Mouse (Mus musculus) small intestine, adult 10 weeks (tissue): ENCODE measurements around the gene Prc1. TPM values are rescaled to one million over a fixed set of nuclear protein-coding genes. Genes with fewer than 3 reads are reported as not detected.

ENCODE experiments used
- polyA plus RNA-seq: library from polyadenylated mRNA; stranded (reverse); fragments of 350-450 nt; fragmentation: Illumina TruSeq; extraction: RNeasy Lipid Tissue Mini Kit (QIAGEN cat#74804); gene quantifications from one replicate; pipeline ENCODE4 v1.2.3, GENCODE M21; 2014; ENCODE audit warnings: low replicate concordance

Prc1 gene
- polyA plus RNA-seq: 28.1 TPM

DNA sequence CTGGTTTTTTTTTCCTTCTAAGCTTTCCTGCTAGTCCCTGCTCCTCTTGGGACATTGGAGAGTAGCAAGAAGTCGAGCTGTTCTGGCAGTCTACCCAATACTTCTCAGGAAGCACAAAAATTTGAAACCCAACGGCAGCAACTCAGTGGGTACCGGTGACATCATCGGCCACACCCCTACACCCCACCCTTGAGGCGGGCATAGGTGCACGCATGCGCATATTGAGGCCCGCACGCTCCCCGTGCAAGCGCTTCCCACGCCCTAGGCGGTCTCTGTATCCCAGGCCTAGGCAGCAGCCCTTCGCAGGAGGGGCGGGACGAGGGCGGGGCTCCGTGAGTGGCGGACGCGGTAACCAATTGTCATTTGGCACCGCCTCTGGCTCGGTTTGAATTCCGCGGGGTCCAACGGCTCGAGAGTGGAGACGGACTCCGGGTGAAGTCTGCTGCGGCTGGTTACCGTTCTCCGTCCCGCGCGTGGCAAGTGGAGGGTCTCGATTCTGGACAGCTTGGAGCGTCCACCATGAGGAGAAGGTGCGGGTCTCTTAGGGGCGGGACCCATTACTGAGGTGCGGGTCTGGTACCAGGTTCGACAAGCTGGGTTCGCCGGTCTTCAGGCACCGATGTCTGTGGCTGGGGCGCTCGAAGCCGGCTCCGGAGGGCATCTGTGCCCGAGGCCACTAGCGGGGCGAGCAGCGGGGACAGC lies at the start of gene Prc1:
Gene Prc1 (plus strand): TSS at position 389 of the 702 bp plus-strand sequence.

DNA sequence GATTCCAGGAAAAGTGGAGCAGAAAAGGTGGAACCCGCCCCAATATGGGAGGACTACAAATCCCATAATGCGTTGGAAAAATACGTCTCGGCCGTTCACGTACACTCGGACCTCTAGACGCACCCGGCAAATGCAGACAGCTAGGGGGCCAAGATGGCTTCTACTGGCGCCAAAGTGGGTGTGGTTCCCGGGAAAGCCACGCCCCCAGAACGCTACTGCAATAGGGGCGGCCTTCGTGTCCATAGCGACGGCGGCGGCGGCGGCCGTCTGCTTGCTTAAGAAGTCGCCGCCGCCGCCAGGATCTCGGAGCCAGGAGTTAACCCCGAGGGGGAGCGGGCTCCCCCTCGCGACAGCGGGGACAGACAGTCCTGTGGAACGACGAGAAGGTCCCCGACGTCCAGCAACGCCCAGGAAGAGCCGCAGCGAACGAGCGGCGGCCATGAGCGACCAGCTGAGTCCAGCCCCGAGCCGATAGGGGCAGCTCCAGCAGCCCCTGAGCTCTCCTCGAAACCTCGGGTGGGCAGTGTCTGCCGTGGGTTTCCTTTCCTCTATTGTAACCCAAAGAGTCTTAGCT lies 48.0 kb upstream of the Prc1 start, which contains the start of gene Ttll13:
Gene Ttll13 (plus strand): TSS at position 229 of the 574 bp plus-strand sequence.

DNA sequence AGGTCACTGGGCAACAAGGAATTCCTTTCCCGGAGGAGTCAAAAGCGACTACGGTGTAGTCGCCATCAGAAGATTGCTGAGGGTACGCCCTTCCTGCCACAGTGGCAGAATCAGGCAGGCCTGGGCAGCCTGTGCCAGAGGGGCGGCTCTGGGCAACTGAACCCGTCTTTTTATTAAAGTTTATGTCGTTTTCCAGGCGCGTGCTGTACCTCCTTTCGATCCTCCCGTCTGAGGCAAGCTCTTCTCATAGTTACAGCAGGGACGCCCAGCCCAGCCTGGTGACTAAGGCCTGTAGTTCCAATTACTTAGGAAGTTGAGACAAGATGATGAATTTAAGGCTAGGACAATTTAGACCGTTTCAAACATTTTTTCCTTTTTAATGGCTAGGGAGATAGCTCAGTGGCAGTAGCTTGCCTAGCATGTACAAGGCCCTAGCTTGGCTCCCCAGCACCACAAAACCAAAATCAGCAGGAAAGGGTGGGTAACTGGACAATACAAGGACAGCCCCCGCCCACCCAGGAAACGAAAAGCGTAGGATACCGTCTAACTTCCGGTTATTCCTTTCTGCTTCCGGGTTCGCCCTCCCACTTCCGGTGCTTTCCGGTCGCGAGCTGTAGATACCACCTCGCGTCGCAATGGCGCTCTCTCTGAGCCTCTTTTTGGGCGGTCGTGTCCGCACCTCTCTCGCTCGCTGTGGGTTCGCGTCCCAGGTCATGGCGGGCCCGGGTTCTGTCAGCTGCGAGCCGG lies 33.5 kb upstream of the Prc1 start, which contains the start of gene Ngrn:
Gene Ngrn (plus strand): TSS at position 591 of the 747 bp plus-strand sequence.

DNA sequence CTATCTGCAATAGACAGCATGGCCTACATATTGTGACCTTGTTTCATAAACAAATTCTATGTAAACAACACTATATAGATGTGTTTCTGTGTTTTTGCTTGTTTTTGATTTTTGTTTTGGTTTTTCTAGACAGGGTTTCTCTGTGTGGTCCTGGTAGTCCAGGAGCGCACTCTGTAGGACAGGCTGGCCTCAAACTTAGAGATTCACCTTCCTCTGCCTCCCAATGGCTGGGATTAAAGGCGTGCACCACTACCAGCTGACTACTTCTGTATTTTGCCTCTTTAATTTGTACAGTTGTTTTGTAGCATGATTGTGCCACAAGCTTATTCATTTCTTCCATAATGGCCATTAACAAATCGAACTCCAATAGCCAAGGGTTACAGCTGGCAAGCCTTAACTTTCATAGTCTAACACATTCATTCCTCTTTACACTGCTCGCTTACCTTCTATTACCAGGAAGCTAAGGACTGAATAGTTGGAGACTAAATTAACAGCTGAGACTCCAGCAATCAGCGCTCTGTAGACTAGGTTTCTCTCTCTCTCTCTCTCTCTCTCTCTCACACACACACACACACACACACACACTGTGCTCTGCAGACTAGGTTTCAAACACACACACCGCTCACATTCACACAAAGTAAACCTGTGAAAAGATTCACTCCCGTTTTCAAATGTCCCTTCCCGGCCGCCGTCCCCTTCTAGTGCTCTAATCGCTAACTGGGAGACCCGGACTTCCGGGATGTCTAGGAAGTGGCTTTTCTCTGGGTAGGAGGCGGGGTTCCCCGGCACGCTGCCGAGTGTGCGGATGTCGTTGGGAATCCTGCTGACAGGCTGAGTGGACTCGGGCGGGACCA lies 25.1 kb upstream of the Prc1 start, which contains the start of gene Vps33b:
Gene Vps33b (plus strand): TSS at position 753 of the 854 bp plus-strand sequence.

DNA sequence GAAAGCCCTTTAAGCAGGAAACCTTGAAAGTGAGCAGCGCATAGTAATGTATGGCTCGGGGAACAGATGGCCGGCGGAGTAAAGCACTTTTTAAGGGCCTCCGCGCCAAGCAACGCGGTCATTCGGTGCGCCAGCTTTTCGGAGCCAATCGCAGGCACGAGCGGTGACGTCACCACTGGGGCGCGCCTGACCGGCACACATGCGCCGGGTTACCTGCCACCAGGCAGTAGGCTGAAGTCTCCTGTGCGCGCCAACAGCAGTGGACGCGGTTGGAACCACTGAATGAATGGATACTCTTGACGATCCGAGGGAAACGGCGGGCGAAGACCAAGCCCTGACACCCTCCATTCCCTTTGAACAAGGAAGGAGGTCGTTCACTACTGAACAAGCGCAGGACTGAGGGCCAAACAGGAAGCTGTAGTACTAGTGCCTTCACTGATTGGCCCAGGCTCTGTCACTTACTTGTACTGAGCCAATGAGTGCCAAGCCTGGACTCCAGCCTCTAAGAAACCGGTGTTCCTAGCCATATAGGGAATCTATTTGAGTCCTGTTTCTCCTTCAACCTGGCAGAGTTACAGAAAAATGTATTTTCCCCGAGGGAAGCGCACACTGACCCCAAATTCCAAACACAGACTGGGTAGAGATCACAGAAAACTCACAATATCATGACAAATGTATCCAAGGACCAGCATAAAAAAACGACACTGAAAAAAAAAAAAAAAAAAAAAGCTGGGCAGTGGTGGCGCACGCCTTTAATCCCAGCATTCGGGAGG lies 30.0 kb downstream of the Prc1 start, which contains the start of gene Rccd1:
Gene Rccd1 (minus strand): TSS at position 412 of the 773 bp plus-strand sequence.

DNA sequence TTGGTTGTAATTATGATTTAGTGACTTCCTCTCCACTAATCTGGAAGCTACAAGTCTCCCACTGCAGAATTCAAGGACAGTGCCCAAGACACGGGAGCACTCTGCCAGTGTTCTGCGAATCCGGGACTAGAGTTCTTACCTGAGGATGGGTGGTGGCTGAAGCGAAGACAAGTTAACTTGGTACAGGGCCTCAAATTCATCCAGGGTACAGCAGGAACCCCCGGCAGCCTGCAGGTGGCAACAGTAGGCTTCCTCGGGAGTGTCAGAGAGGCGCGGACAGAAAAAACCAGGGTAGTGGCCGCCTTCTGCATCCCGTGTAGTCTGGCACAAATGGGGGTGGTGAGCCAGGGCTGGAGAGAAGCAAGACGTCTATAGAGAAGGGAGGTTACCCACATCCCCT lies 46.5 kb downstream of the Prc1 start, which contains the start of gene Unc45a:
Gene Unc45a (minus strand): TSS at position 213 of the 400 bp plus-strand sequence.

DNA sequence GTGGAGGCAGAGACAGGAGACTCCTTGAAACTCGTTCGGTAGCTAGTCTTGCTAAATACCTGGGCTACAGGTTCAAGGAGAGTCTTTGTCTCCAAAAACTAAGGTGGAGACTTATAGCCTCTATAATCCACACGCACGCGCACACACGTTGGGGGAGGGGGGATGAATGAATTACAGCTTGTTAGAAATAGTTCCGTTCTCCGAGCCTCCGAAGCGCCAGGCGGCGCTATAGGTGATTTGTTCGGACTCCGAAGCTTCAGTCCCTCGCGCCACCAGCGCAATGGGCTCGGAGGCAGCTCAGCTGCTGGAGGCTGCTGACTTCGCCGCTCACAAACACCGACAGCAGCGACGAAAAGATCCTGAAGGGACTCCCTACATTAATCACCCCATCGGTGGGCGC lies 48.6 kb downstream of the Prc1 start, which contains the start of gene Hddc3:
Gene Hddc3 (plus strand): TSS at position 247 of the 400 bp plus-strand sequence.

Other genes starting within 250 kb of the Prc1 start
- 2.1 TPM for gene Idh2, start 179.1 kb upstream of the Prc1 start, polyA plus RNA-seq
- 2.6 TPM for gene Sema4b, start 107.6 kb upstream of the Prc1 start, polyA plus RNA-seq
- gene Cib1, start 61.6 kb upstream of the Prc1 start, polyA plus RNA-seq: 18.0 TPM
- gene Gdpgp1, start 61.6 kb upstream of the Prc1 start, polyA plus RNA-seq: 1.9 TPM
- gene Ttll13, start 48.1 kb upstream of the Prc1 start, polyA plus RNA-seq: not detected
- 9.5 TPM for gene Ngrn, start 33.2 kb upstream of the Prc1 start, polyA plus RNA-seq
- 4.6 TPM for gene Vps33b, start 24.8 kb upstream of the Prc1 start, polyA plus RNA-seq
- 2.9 TPM for gene Rccd1, start 30.0 kb downstream of the Prc1 start, polyA plus RNA-seq
- 1.2 TPM for gene Unc45a, start 46.6 kb downstream of the Prc1 start, polyA plus RNA-seq
- gene Hddc3, start 48.7 kb downstream of the Prc1 start, polyA plus RNA-seq: 11.0 TPM
- gene Man2a2, start 76.9 kb downstream of the Prc1 start, polyA plus RNA-seq: 3.3 TPM
- gene Fes, start 93.5 kb downstream of the Prc1 start, polyA plus RNA-seq: 0.48 TPM
- gene Furin, start 111.0 kb downstream of the Prc1 start, polyA plus RNA-seq: 1.1 TPM
- gene Blm, start 240.7 kb downstream of the Prc1 start, polyA plus RNA-seq: 10.6 TPM